Mouse (Mus musculus) neural tube, embryonic 10.5 days (tissue): Measurements from ENCODE around the gene Tex19.1.
"Not testable (repeated sequence)": the region's sequence is repeated elsewhere in the genome, so short reads cannot be mapped to it uniquely, and the experiment has no call there.

Experiments used
- DNase-seq: peaks from one replicate; pipeline ENCODE4 v3.0.0-alpha.2; 2017; ENCODE audit warnings: low spot score; ENCODE audit errors: extremely low spot score

The Tex19.1 gene

GRCm38 (mm10) chr11:121145865-121146264, at the start of gene Tex19.1:
Gene Tex19.1, plus strand, starts transcription at chr11:121146143.
- DNase-seq: no peak

- DNase-seq: no peak
Measured at GRCm38 (mm10) chr11:121099762-121100161, 46.2 kb upstream of the Tex19.1 start.

GRCm38 (mm10) chr11:121100692-121101091, 45.3 kb upstream of the Tex19.1 start:
- no peak for DNase-seq

GRCm38 (mm10) chr11:121101124-121101805, 44.7 kb upstream of the Tex19.1 start:
- no peak for DNase-seq

- not testable (repeated sequence) for DNase-seq
Measured at GRCm38 (mm10) chr11:121107242-121107641, 38.7 kb upstream of the Tex19.1 start.

DNA sequence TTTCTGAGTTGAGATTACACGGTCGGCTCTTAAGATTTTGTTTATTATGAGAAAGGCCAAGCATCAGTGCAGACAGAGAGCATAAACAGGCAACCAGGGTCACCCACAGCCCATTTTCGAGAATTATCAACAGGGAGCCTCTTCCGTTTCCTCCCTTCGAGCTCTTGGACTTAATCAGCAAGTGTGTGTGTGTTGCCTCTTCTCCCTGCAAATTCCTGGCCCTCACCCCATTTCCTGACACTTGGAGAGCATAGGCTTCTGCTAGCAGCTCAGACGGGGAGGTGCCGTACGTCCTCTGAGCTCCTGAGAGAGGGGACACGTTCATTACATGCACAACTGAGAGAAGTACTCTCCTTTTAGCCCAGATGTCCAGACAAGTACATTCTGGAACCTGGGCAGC, 37.9 kb upstream of the Tex19.1 start:
- no peak for DNase-seq

GRCm38 (mm10) chr11:121109986-121110385, 36.0 kb upstream of the Tex19.1 start:
- no peak for DNase-seq

DNA sequence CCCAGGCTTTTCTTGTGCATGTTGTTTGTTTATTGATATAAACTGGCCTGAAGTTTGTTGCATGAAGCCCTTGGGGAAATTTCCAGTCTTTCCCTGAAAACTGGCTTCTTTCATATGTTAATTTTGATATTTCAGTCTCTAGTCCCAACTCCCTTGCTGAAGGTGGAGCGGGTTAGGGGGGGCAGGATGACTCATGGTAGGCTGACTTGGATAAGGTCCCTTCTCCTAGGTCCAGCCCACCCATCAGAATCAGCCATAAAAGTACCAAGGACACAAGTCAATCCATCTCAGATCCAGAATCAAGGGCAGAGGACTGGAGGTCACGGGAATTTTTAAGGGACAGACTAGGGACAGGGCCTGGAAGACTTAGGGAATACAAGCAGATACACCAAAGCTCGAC, 34.9 kb upstream of the Tex19.1 start:
- no peak for DNase-seq

DNA sequence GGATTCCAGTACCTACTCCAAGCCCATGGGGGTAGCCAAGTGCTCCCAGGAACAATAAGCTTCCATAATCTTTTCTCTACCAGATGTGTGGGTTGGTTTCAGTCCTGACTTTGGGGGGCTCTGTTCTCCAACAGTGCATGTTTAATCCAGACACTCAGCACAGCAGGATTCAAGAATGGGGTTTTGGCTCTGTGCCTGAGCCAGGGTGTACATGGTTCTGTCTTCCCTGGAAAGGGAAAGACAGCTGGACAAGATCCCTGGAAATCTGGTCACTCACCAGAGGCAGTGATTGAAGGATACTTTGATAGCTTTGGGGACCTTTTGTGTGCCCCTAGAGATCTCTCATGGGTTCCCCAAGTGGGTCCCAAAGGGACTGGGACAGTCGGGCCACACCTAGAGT, 34.3 kb upstream of the Tex19.1 start:
- no peak for DNase-seq

DNA sequence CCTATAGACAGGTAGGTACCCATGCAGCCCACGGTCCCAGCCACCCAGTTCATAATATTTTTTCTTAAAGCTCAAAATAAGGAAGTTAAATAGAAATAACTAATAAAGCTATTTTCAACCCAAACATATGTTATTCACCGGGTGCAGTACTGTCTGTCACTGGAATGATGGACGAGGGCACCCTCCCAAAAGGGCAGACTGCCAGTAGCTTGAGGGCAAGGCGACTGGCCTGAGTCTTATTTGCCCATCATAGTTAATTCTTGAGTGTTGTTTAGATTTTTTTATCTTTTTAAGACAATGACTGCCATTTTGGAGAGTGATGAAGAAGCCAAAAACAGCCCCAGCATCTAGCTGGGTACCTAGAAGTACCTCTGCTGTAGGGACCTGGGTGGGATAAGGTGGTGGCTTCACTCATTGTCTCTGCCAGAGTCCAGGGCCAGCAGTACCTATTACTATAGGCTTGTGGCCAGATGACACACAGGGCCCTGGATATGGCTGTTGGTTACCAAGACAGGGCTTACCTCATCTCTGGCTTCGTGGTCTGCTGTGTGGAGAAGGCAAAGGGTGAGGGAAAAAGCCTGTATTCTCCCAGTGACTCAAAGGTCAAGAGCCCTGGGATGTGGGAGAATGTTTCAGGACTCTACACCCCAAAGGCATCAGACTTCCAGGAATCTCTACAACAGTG, 33.7 kb upstream of the Tex19.1 start:
- no peak for DNase-seq

DNA sequence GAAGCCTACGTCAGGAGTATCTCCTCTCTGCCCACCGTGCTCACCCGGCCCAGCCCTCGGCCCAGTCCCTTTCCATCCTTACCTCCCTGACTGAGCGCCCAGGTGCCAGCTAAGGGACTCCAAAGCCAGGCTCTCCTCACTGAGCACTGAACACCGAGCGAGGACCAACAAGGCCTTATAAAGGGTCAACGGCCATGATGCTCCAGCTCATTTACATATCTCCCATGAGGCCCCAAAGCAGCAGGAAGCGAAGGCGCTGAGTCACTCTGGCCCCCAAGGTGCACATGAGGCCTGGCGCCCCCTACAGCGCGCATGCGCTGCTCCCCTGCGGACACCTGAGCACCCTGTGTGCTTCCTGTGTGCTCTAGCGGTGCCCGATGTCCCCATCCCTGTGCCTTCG, 27.8 kb upstream of the Tex19.1 start:
- no peak for DNase-seq

DNA sequence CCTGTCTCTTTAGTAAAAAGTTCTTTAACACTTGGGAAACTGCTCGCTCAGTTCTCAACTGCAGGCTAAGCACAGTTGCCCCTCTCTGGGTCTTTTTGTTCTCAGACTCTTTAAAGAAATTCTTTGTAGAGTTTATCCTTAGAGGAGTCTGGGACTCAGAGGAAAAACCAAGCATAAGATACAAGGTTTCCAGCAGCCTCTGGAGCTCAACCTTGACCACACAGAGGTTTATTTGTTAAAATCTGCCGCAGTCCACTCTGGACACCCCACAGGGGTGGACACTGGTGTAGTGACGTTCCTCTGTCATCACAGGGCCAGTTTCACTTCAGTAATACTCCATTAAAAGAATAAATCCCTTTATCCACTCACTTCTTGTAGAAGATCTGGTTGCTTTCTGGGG, 27.4 kb upstream of the Tex19.1 start, which contains the start of gene Tex19.2:
Gene Tex19.2, minus strand, starts transcription at position 101 of the 400 bp plus-strand sequence.
- no peak for DNase-seq

- DNase-seq: no peak
Measured at GRCm38 (mm10) chr11:121121151-121121550, 24.8 kb upstream of the Tex19.1 start.

DNA sequence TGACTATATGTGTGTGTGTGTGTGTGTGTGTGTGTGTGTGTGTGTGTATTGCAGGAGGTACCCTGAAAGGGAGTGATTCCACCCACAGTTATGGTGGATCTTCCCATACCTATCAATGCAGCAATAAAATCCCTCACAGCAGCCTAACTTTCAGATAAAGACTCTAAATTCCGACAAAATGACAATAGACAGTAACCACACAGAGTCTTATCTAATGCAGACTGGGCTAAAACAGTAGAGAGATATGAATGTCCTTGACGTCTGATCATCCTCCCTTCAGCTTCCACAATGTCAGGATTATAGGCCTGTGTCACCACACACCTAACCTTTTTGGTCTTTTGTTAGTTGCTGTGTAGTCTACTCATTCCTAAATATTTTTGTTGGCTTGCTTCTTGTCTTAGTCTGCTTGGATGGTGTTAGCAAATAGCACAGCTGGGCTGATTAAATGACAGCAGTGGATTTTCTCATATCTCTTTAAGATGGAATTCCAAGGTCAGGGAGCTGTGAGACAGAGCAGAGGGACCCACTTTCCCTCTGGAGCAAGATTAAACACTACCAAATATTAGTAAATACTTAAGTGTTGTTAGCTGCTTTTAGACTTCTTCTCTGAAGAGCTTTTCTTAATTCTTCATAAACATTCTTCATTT, 23.8 kb upstream of the Tex19.1 start:
- no peak for DNase-seq

- DNase-seq: no peak
Measured at GRCm38 (mm10) chr11:121123438-121123837, 22.5 kb upstream of the Tex19.1 start.

- no peak for DNase-seq
Measured at GRCm38 (mm10) chr11:121125522-121126172, 20.3 kb upstream of the Tex19.1 start.

DNA sequence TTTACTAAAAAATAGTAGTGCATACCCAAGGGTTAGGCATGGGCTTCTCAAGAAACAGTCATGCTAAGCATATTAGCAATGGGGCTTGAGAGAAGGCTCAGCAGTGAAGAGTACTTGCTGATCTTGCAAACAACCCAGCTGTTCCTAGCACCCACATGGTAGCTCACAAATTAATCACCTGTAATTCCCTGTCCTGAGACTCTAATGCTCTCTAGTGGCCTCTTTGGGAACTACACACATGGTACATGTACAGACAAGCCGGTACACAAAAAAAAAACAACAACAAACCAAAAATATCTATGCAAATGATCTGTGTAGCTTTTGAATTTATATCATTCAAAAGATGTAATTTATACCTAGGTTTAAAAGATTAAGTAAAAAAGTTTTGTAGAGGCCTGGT, 19.5 kb upstream of the Tex19.1 start:
- no peak for DNase-seq

GRCm38 (mm10) chr11:121127441-121127840, 18.5 kb upstream of the Tex19.1 start:
- DNase-seq: no peak

GRCm38 (mm10) chr11:121129616-121130015, 16.3 kb upstream of the Tex19.1 start:
- no peak for DNase-seq

- no peak for DNase-seq
Measured at GRCm38 (mm10) chr11:121134600-121134999, 11.3 kb upstream of the Tex19.1 start.

DNA sequence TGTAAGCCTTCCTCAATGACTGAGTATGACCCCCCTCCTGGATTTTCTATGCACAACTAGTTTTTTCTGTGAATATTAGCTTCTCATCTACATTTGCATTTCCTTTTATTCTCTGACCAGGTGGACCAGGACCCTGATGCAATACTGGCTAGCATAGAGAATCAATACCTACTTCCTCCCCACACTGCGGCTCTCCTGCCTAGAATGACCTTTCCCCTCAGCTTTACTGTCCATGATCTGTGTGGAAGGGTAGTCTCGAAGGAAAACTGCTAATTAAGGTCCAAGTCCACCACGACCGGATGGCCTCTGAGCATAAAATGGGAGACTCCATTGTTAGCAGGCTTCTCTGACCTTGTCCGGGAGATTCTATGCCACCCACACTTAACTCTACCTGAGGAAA, 8.3 kb upstream of the Tex19.1 start:
- no peak for DNase-seq

GRCm38 (mm10) chr11:121138732-121139131, 7.2 kb upstream of the Tex19.1 start:
- DNase-seq: no peak
